Mouse (Mus musculus): ENCODE measurements around the gene Gm9922.

DNA sequence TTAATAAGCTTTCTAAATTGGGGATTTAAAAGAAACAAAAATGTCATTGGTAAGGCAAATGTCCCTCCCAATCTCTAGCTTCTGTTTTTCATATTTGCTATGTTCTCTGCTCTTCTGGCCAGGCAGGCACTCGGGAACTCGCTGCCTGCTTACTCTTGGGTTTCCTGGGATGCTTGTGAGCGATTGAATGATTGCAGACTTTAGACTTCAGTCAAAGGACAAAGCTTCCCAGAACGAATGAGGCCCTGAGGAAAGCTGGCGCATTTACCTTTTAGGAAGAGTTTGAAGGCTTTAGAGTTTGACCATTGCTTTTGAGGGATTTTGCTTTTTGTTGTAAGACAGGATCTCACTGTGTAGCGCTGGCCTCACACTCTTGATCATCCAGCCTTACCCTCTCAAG, 41.9 kb downstream of the Gm9922 start:
- TF ChIP-seq POLR2A (IDR thresholded peaks at IDR 0.05; ENCODE audit: low read depth, low read length): no peak
- no peak for TF ChIP-seq CTCF (IDR thresholded peaks at IDR 0.05; ENCODE audit: extremely low read depth, insufficient read length, insufficient replicate concordance, low read depth, low read length)
